Mouse (Mus musculus) Patski (cell line): ENCODE results near the gene Larp4b. TPM values are rescaled to one million over a fixed set of nuclear protein-coding genes. Genes with fewer than 3 reads are reported as not detected.

ENCODE experiments used
- ATAC-seq: fragments of 100-300 bp; one replicate; pipeline ENCODE4 v1.8.0; 2021
- CTCF ChIA-PET: fragments of 350-600 bp; sonication (Branson Sonifier 250); formaldehyde crosslinking; loops from one replicate; lab custom pipeline; 2022; ENCODE audit warnings: inconsistent platforms; lab: Charles Lee
- POLR2A ChIA-PET: fragments of 350-600 bp; sonication (Branson Sonifier 250); formaldehyde crosslinking; loops from one replicate; lab custom pipeline; 2022; ENCODE audit warnings: antibody characterized with exemption, inconsistent platforms; lab: Charles Lee
- DNase-seq: peaks from one replicate; pipeline ENCODE4 v3.0.0-alpha.2; 2011; ENCODE audit warnings: low read depth, low spot score
- H3K27me3 ChIP-seq: fragments of 371-371 bp; one replicate; pipeline ENCODE4 v1.5.1; 2021
- CTCF ChIP-seq: fragments of 100-300 bp; IDR thresholded peaks from one replicate; pipeline ENCODE4 v1.5.1; 2021
- in situ Hi-C: fragments of 300-500 bp; cut with MboI; formaldehyde crosslinking; loops from 3 replicates; pipeline ENCODE4 v1.11.1; 2018; ENCODE audit warnings: low pct_unique_long_range_greater_than_20kb, mixed read lengths
- polyA plus RNA-seq: library from polyadenylated mRNA; unstranded; gene quantifications from one replicate; pipeline ENCODE4 v1.2.3, GENCODE M21; 2021

Larp4b gene
- polyA plus RNA-seq, 1 experiment from 2014 or later, result 45.2 TPM

- H3K27me3 ChIP-seq, result no peaks in the 10 kb centered on the region
- ATAC-seq (no peak), DNase-seq (no peak)
- no peak for TF ChIP-seq CTCF
- in situ Hi-C loops, result loop anchor here (10.0 kb wide), 1 partner anchor 447 kb away; no protein-coding TSS in a partner anchor
- ChIA-PET CTCF (interaction anchor here (1.5 kb wide), 1 partner anchor 285 kb away, joined by 3 read pairs; no protein-coding TSS in a partner anchor), POLR2A (no interaction called here)
Observed at GRCm38 (mm10) chr13:9187566-9188530, 94.2 kb downstream of the Larp4b start.

DNA sequence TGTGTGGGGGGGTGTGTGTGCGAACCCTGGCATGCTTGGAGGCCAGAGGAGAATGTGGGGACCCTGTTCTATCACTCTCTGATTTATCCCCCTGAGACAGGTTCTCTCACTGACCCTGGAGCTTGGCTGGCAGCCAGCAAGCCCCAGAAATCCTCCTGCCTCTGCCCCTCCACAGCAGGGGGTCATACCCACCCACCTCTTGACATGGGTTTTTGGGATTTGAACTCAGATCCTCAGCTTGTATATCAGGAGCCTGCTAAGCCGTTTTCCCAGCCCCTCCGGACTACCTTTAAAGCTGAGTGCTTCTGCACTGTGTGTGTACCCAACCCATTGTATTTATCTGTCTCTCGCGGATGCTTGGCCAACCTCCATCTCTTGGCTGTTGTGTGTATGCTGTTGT, 95.8 kb downstream of the Larp4b start:
- CTCF ChIA-PET, result no interaction called here
- DNase-seq (no peak), ATAC-seq (no peak)
- POLR2A ChIA-PET, result no interaction called here
- in situ Hi-C loops, result loop anchor here (10.0 kb wide), 1 partner anchor 445 kb away; no protein-coding TSS in a partner anchor
- TF ChIP-seq CTCF, result no peak
- no peaks in the 10 kb centered on the region for H3K27me3 ChIP-seq

DNA sequence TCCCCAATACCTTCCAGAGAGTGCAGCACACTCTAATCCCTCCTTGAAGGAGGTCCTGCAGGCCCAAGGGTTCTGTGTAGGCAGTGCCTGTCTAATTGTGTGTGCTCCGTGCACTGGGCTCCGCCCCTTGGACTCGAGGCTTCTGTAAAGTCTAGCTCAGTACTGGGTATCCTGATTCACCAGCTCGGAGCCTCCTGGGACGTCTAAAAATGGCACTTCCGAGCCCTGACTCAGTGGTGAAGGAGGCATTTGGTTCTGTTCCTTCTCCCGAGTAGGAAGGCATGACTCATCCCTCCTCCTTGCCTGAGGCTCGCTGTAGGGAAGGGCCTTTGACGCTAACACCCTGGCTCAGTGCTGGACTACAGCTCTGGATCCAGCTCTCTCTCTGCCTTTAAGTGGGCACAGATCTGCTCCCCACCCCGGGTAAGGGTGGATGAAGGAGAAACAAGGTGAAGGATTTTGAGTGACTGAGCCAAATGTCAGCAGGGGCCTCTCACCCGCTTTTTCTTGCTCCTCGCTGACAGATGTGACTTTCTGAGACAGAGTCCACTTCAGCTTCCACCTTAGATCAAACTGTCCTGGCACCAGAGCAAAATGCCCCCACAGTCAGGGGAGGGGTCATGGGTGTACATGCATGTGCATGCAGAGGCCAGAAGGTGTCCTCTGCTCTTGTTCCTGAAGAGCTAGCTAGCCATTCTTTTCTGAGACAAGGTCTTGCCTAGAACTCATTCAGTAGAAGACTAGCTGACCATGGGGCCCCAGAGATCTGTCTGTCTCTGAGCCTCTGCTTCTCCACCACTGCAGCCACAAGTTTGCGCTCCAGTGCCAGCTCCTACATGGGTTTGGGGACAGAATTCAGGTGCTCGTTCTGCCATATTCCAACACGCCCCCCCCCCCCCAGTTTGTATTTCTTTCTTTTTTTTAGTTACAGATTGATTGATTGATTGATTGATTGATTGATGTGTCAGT, 97.8 kb downstream of the Larp4b start:
- ATAC-seq, result peak; percentile 99
- CTCF ChIA-PET, result interaction anchor here (0.6 to 2.9 kb wide), 5 partner anchors 9 to 655 kb away, joined by 3 to 7 read pairs (median 3); no protein-coding TSS in a partner anchor
- H3K27me3 ChIP-seq, result no peaks in the 10 kb centered on the region
- in situ Hi-C loops, result no loop called here
- peak; percentile 95 for DNase-seq
- TF ChIP-seq CTCF, result no peak
- POLR2A ChIA-PET, result interaction anchor here (0.5 kb wide), 1 partner anchor 362 kb away, joined by 4 read pairs; no protein-coding TSS in a partner anchor

- TF ChIP-seq CTCF, result no peak
- ATAC-seq, result peak; percentile 13
- peak; percentile 33 for DNase-seq
- no peaks in the 10 kb centered on the region for H3K27me3 ChIP-seq
- CTCF ChIA-PET, result interaction anchor here (1.1 to 2.9 kb wide), 6 partner anchors 11 to 654 kb away, joined by 3 to 8 read pairs (median 4); no protein-coding TSS in a partner anchor
- in situ Hi-C loops, result no loop called here
- POLR2A ChIA-PET, result no interaction called here
Observed at GRCm38 (mm10) chr13:9192797-9193330, 99.2 kb downstream of the Larp4b start.

DNA sequence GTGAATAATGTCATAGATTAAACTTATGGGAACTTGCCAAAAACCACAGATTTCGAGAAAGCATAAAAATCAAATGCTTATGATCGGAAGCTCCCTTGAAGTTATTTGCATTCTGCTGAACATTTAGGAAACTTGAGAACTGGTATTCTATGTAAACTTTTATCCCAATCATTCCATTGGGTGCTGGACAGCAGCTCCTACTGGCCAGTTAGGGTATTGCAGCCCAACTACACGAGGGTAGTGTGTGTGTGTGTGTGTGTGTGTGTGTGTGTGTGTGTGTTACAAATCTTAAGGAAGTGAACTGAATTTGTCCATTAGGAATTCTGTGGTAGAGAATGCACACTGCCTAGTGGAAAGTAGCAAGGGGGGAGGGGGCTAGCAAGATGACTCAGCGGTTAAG, 101.0 kb downstream of the Larp4b start:
- ChIA-PET POLR2A (no interaction called here), CTCF (interaction anchor here (1.3 to 2.9 kb wide), 3 partner anchors 13 to 652 kb away, joined by 4 to 8 read pairs (median 7); no protein-coding TSS in a partner anchor)
- TF ChIP-seq CTCF, result no peak
- DNase-seq, result no peak
- no peaks in the 10 kb centered on the region for H3K27me3 ChIP-seq
- ATAC-seq, result no peak
- in situ Hi-C loops, result no loop called here

DNA sequence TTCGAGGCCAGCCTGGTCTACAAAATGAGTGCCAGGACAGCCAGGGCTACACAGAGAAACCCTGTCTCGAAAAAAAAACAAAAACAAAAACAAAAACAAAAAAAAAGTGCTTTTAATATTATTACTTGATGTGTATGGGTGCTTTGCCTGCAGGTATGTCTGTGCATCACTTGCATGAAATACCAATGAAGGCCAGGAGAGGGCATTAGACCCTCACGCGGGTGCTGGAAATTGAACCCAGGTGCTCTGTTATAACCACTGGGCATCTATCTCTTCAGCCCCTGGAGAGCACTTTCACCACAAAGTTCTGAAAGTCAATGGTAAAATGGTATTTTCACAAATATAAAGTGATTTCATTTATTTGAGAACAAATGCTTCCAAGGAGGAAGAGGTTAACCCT, 101.9 kb downstream of the Larp4b start:
- no peaks in the 10 kb centered on the region for H3K27me3 ChIP-seq
- peak; percentile 35 for TF ChIP-seq CTCF
- ChIA-PET CTCF (interaction anchor here (1.3 kb wide), 1 partner anchor 273 kb away, joined by 3 read pairs; no protein-coding TSS in a partner anchor), POLR2A (no interaction called here)
- DNase-seq (no peak), ATAC-seq (no peak)
- in situ Hi-C loops, result no loop called here

- ChIA-PET CTCF (no interaction called here), POLR2A (no interaction called here)
- ATAC-seq (no peak), DNase-seq (no peak)
- no peak for TF ChIP-seq CTCF
- in situ Hi-C loops, result no loop called here
- no peaks in the 10 kb centered on the region for H3K27me3 ChIP-seq
Observed at GRCm38 (mm10) chr13:9198106-9198505, 104.4 kb downstream of the Larp4b start.

- no peaks in the 10 kb centered on the region for H3K27me3 ChIP-seq
- ChIA-PET CTCF (no interaction called here), POLR2A (no interaction called here)
- no peak for ATAC-seq
- no peak for DNase-seq
- no peak for TF ChIP-seq CTCF
- in situ Hi-C loops, result no loop called here
Observed at GRCm38 (mm10) chr13:9198728-9199464, 105.2 kb downstream of the Larp4b start.

- POLR2A ChIA-PET, result no interaction called here
- no peak for TF ChIP-seq CTCF
Observed at GRCm38 (mm10) chr13:9199465-9199844, 105.8 kb downstream of the Larp4b start.

More at GRCm38 (mm10) chr13:9199465-9199844, 105.8 kb downstream of the Larp4b start:
- DNase-seq (no peak), ATAC-seq (no peak)
- H3K27me3 ChIP-seq, result no peaks in the 10 kb centered on the region
- CTCF ChIA-PET, result interaction anchor here (1.1 kb wide), 1 partner anchor 251 kb away, joined by 3 read pairs; no protein-coding TSS in a partner anchor
- in situ Hi-C loops, result no loop called here
